Mouse (Mus musculus) lung, postnatal 4 days (tissue): ENCODE measurements around the gene Gm11007.
"Not testable (repeated sequence)": the region's sequence is repeated elsewhere in the genome, so short reads cannot be mapped to it uniquely, and the experiment has no call there.

ENCODE experiments used
- DNase-seq, 2 experiments: peaks; one replicate each; pipeline ENCODE4 v3.0.0; 2021

Gm11007 gene

GRCm38 (mm10) chr2:175643678-175644077 is at the start of gene Gm11007:
Gm11007 (plus strand) TSS chr2:175643978.
- DNase-seq = not testable (repeated sequence)
